Mouse (Mus musculus) C2C12 (cell line): ENCODE measurements at regions not wholly inside any gene's neighbourhood (a gene's known extent, or its start where the extent isn't known, plus 50 kb on each side); places are given as distances from the start of the nearest gene placed in this dataset.

Experiments used
- H3K27me3 ChIP-seq: one replicate; pipeline ENCODE4 v1.6.1; 2011; ENCODE audit not compliant: control insufficient read depth, insufficient read depth, insufficient read length
- H3K36me3 ChIP-seq: one replicate; pipeline ENCODE4 v1.6.1; 2011; ENCODE audit not compliant: control insufficient read depth, insufficient read depth
- H3K4me3 ChIP-seq: one replicate; pipeline ENCODE4 v1.5.1; 2011; ENCODE audit warnings: mild to moderate bottlenecking, control low read depth; ENCODE audit not compliant: poor library complexity, insufficient read depth, severe bottlenecking
- H3K79me2 ChIP-seq: one replicate; pipeline ENCODE4 v1.6.1; 2011; ENCODE audit not compliant: control insufficient read depth, insufficient read depth
- H3K79me3 ChIP-seq: one replicate; pipeline ENCODE4 v1.6.1; 2011; ENCODE audit warnings: low read depth, control low read depth
- H3ac ChIP-seq: one replicate; pipeline ENCODE3; 2011; ENCODE audit warnings: low read depth; ENCODE audit not compliant: control insufficient read depth, insufficient read length
- CEBPB ChIP-seq: IDR thresholded peaks from one replicate; pipeline ENCODE4 v1.6.1; 2011; ENCODE audit warnings: low read depth, mild to moderate bottlenecking, control low read depth, moderate library complexity
- CTCF ChIP-seq: IDR thresholded peaks from one replicate; pipeline ENCODE4 v1.5.1; 2011; ENCODE audit not compliant: control insufficient read depth, insufficient read depth, insufficient read length
- FOSL1 ChIP-seq: IDR thresholded peaks from one replicate; pipeline ENCODE4 v1.8.0; 2011; ENCODE audit warnings: mild to moderate bottlenecking, low read length; ENCODE audit not compliant: poor library complexity, insufficient read depth, severe bottlenecking
- MAX ChIP-seq: IDR thresholded peaks from one replicate; pipeline ENCODE4 v1.6.1; 2011; ENCODE audit warnings: mild to moderate bottlenecking, control low read depth
- MYOD1 ChIP-seq: IDR thresholded peaks from one replicate; pipeline ENCODE4 v1.6.1; 2011; ENCODE audit warnings: low read depth; ENCODE audit not compliant: control insufficient read depth, insufficient read length
- MYOG ChIP-seq: IDR thresholded peaks from one replicate; pipeline ENCODE4 v1.6.1; 2011; ENCODE audit not compliant: control insufficient read depth, insufficient read length; ENCODE audit errors: extremely low read depth
- USF1 ChIP-seq: IDR thresholded peaks from one replicate; pipeline ENCODE4 v1.6.1; 2011; ENCODE audit warnings: low read depth, mild to moderate bottlenecking, control low read depth, moderate library complexity

DNA sequence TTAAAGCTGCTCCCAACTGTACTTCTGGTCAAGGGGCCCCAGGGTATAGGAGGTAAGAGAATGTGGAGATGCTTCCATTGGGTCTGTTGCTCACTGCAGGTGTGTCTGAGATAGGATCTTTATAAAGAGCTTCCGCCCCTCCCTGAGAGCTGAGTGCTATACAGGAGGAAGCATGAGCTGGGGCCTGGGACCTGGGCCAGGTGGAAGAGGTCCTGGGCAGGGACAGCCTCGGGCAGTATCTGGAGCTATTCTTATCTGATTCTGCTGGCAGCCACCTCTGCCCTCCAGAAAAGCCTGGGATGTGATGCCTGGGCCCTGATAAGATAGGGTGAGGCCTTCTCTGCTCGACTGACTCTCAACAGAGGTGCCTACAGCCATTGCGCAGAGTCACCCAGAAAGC is 203.3 kb downstream of the Opa1 start:
- Histone ChIP-seq H3ac (no peak overlapping the region), H3K4me3 (no peak overlapping the region), H3K27me3 (no peaks in the 10 kb centered on the region), H3K36me3 (no peaks in the 10 kb centered on the region), H3K79me2 (no peaks in the 10 kb centered on the region), H3K79me3 (no peaks in the 10 kb centered on the region)
- TF ChIP-seq CEBPB (no peak), FOSL1 (no peak), MYOD1 (no peak), USF1 (no peak), MYOG (no peak), CTCF (no peak), MAX (no peak)

DNA sequence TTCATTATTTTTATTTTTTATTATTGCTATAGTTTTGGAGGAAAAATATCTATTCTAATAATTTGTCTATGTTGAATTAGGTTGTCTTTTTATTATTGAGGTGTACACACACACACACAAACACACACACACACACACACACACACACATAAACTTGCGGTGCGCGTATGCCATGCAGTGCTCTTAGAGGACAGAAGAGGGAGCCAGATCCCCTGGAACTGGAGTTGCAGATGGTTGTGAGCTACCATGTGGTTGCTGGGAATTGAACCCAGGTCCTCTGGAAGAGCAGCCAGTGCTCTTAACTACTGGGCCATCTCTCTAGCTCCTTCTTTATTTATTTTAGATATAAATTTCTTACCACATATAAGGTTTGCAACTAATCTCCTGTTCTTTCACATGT is 206.0 kb downstream of the Opa1 start:
- H3K36me3 ChIP-seq: no peaks in the 10 kb centered on the region
- H3K79me2 ChIP-seq: no peaks in the 10 kb centered on the region
- no peak overlapping the region for H3ac ChIP-seq
- no peaks in the 10 kb centered on the region for H3K79me3 ChIP-seq
- H3K4me3 ChIP-seq: no peak overlapping the region
- no peak for TF ChIP-seq FOSL1
- TF ChIP-seq USF1: no peak
- H3K27me3 ChIP-seq: no peaks in the 10 kb centered on the region

DNA sequence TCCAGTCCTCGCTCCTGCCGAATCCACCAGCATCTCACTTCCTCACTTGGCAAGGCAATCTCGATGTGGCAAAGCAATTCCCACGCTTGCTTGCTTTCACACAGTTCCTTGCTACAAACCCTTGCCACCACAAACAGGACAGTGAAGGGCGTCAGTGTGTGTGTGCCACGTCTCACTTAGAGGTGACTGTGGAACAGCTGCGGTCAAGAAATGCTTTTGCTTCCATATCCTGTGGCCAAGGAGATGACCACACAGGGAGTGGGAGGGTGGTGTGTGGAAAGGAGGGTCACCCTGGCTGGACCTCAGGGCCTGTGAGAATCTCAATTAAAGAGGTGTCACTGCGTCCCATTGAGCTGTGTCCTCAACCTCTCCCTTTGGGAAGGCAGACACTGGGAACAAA is 207.4 kb downstream of the Opa1 start:
- Histone ChIP-seq H3K79me2 (no peaks in the 10 kb centered on the region), H3K4me3 (no peak overlapping the region), H3ac (no peak overlapping the region), H3K27me3 (no peaks in the 10 kb centered on the region), H3K79me3 (no peaks in the 10 kb centered on the region), H3K36me3 (no peaks in the 10 kb centered on the region)
- TF ChIP-seq FOSL1: no peak
- no peak for TF ChIP-seq MAX
- TF ChIP-seq USF1: no peak
- TF ChIP-seq CTCF: no peak
- TF ChIP-seq MYOG: no peak
- no peak for TF ChIP-seq CEBPB
- TF ChIP-seq MYOD1: no peak

DNA sequence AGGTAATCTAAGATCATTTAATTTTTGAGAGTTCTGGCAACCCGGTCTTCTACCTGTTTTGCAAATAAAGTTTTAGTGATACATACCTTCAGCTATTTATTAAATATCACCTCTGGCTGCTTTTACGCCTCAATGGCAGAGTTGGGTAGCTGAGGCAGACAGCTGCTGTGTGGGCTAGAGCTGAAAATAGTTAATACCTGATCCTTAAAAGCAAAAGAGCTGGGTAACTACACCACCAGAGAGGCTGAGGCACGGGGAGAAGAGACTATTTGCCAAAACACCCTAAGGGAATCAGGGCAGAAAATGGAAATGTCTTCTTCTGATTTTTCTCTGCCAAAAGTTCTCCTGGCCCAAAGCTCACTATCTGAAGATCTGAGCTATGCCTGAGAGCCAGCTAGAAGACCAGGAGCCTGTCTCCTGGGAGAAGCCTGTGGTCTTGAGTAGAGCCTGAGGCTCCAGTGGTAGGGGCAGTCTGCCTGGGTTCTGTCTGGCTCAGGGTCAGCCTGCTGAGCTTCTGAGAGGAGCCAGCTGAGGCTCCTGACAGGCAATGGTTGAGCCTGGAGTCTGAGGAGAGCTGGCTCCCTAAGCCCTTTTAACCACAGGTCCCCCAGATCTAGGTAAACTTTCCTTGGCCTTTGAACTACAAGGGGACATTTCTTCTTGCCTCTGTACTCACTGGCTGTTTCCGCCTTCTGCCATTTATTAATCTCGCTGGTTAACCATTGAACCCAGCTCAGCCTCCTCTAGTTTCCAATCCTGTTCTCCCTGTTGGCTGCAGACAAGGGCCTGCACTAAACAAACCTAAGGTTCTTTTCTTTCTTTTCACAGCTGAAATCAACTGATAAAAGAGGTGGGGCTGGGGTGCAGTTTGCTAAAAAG is 208.7 kb downstream of the Opa1 start:
- TF ChIP-seq MYOG: no peak
- TF ChIP-seq USF1: no peak
- no peak for TF ChIP-seq MAX
- TF ChIP-seq MYOD1: no peak
- TF ChIP-seq CTCF: no peak
- TF ChIP-seq CEBPB: no peak
- Histone ChIP-seq H3K79me3 (no peaks in the 10 kb centered on the region), H3K27me3 (no peaks in the 10 kb centered on the region), H3K79me2 (no peaks in the 10 kb centered on the region), H3ac (no peak overlapping the region), H3K36me3 (no peaks in the 10 kb centered on the region), H3K4me3 (no peak overlapping the region)

DNA sequence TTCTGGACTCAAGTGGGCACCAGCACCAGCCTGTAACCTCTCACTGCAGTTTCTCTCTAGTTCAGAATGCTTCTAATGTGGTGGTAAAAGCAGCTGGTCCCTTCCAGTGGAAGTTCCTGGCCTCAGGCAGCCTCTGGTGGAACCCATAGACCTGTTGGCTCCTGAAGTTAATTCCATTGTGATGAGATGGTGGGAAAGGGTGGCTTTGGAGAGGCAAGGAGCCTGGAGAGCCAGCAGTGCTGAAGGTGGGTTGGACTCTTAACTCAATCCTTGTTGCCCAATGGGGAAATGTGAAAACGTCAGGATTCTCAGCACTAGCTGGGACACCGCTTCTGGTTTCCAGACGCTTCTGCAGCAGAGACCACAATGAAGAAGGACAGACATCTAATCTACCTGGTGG is 210.9 kb downstream of the Opa1 start:
- Histone ChIP-seq H3K36me3 (no peaks in the 10 kb centered on the region), H3ac (no peak overlapping the region), H3K79me2 (no peaks in the 10 kb centered on the region), H3K4me3 (no peak overlapping the region), H3K79me3 (no peaks in the 10 kb centered on the region), H3K27me3 (no peaks in the 10 kb centered on the region)
- TF ChIP-seq MYOG (no peak), FOSL1 (no peak), CEBPB (no peak), MYOD1 (no peak), MAX (no peak), USF1 (no peak), CTCF (no peak)

DNA sequence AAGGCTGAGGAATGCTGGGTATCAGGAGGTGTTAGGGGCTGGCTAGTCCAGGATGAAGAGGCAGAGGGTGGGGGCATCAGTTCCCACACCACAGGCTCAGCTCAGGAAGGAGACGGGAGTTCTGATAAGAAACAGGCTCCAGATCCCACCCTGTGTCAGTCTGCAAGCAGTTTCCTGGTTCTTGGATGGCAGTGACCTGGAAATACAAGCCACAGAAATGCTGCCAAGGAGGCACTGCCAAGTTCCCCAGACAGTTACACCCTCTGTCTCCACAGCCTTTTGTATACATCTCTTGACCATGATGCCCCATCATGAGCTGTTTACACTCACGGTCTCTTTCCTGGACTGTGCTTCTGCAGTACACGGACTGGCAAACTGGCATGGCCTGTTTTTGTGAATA is 220.1 kb downstream of the Opa1 start:
- no peak overlapping the region for H3ac ChIP-seq
- H3K79me3 ChIP-seq: no peaks in the 10 kb centered on the region
- no peaks in the 10 kb centered on the region for H3K36me3 ChIP-seq
- H3K4me3 ChIP-seq: no peak overlapping the region
- H3K27me3 ChIP-seq: no peaks in the 10 kb centered on the region
- no peaks in the 10 kb centered on the region for H3K79me2 ChIP-seq
- no peak for TF ChIP-seq USF1
- no peak for TF ChIP-seq MAX
- TF ChIP-seq MYOG: no peak
- TF ChIP-seq CTCF: no peak
- no peak for TF ChIP-seq CEBPB
- TF ChIP-seq FOSL1: no peak
- TF ChIP-seq MYOD1: no peak
